Mouse (Mus musculus) neural tube, embryonic 14.5 days (tissue): ENCODE measurements at regions not wholly inside any gene's neighbourhood (a gene's known extent, or its start where the extent isn't known, plus 50 kb on each side); places are given as distances from the start of the nearest gene placed in this dataset.
A peak's percentile ranks its signal among the peaks of the same experiment; 100 is the strongest.

Source experiments
- ATAC-seq: fragments of 200-750 bp; cut with Nextera tagmentation; 2 replicates; pipeline ENCODE4 v1.8.0; 2017; ENCODE audit warnings: low read depth, mild to moderate bottlenecking, moderate TSS enrichment, moderate library complexity
- H3K27ac ChIP-seq: fragments of 300-500 bp; sonication (generic); 2 replicates; pipeline ENCODE4 v1.5.1; 2014; ENCODE audit warnings: low read depth, mild to moderate bottlenecking, control low read depth, low read length, moderate library complexity, mixed read lengths
- H3K27me3 ChIP-seq: fragments of 300-500 bp; sonication (generic); 2 replicates; pipeline ENCODE4 v1.6.1; 2014; ENCODE audit warnings: low read length; ENCODE audit not compliant: control insufficient read depth, insufficient read depth
- H3K36me3 ChIP-seq: fragments of 300-500 bp; sonication (generic); 2 replicates; pipeline ENCODE4 v1.6.1; 2014; ENCODE audit warnings: low read length, mixed read lengths; ENCODE audit not compliant: control insufficient read depth, insufficient read depth
- H3K4me1 ChIP-seq: fragments of 300-500 bp; sonication (generic); 2 replicates; pipeline ENCODE4 v1.6.1; 2014; ENCODE audit warnings: low read length; ENCODE audit not compliant: control insufficient read depth, insufficient read depth
- H3K4me2 ChIP-seq: fragments of 300-500 bp; sonication (generic); 2 replicates; pipeline ENCODE4 v1.6.1; 2014; ENCODE audit warnings: mild to moderate bottlenecking, low read depth, low read length, control low read depth
- H3K4me3 ChIP-seq: fragments of 300-500 bp; sonication (generic); 2 replicates; pipeline ENCODE4 v1.5.1; 2014; ENCODE audit warnings: low read depth, low read length, control low read depth, mixed read lengths
- H3K9ac ChIP-seq: fragments of 300-500 bp; sonication (generic); replicated peaks from 2 replicates; pipeline ENCODE4 v1.6.1; 2014; ENCODE audit warnings: low read depth, mild to moderate bottlenecking, control low read depth, low read length, mixed read lengths
- H3K9me3 ChIP-seq: fragments of 300-500 bp; sonication (generic); 2 replicates; pipeline ENCODE4 v1.6.1; 2016; ENCODE audit warnings: low read length; ENCODE audit not compliant: control insufficient read depth
- WGBS: fragments of 180-500 bp; shearing (Covaris S2); extraction: QIAGEN DNeasy Blood & Tissue Kit; methylation state at CpG from one replicate; pipeline ENCODE4 v1.1.7; 2014; 5-methylcytosine and 5-hydroxymethylcytosine counted together

DNA sequence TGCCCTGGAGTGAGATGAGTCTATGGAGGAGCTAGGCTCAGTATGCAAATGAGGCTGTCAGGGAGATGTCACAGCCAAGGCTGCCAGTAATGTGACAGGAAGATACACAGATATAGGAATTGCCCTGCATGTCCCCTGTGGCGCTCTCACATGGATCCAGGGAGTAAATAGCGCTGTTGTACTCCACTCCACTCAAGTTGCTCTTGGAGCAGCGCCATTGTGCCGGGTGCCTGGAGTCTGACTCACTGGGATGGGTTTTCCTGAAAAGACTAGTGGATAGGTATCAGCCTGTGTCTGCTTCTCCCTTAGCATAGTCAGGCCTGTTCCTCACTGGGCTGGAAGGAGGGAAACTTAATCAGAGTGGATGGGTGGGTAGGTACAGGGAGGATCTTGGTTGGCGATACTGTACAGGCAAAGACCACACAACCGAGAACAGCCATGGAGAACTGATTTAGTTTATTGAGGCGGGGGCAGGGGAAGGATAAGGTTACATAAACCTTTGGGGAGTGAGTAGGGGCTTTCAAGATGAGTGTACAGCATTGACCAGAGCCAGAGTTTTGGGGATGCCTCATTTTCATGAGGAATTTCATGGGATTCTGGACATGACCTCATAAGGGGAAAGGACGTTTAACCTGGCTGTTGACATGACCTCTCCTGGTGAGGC is 497.5 kb upstream of the Kcnab2 start:
- WGBS, result 81% methylated on average over 8 of the region's 8 CpGs
- Histone ChIP-seq H3K9ac (no peak overlapping the region), H3K4me2 (no peak overlapping the region), H3K27ac (no peak overlapping the region), H3K4me1 (no peaks in the 10 kb centered on the region), H3K9me3 (no peaks in the 10 kb centered on the region), H3K27me3 (no peaks in the 10 kb centered on the region), H3K36me3 (no peaks in the 10 kb centered on the region), H3K4me3 (no peak overlapping the region)
- no peak for ATAC-seq

- peaks cover 14% of the 10 kb centered on the region; the same call in 1 of the 2 replicates for H3K4me1 ChIP-seq
- H3K9ac ChIP-seq, result no peak overlapping the region
- 53% methylated on average over 6 of the region's 6 CpGs for WGBS
- no peak overlapping the region for H3K4me2 ChIP-seq
- H3K36me3 ChIP-seq, result no peaks in the 10 kb centered on the region
- H3K4me3 ChIP-seq, result no peak overlapping the region
- ATAC-seq, result no peak
- H3K27ac ChIP-seq, result no peak overlapping the region
- H3K27me3 ChIP-seq, result no peaks in the 10 kb centered on the region
- no peaks in the 10 kb centered on the region for H3K9me3 ChIP-seq
Observed at GRCm38 (mm10) chr4:152963001-152963400, 485.3 kb upstream of the Kcnab2 start.

DNA sequence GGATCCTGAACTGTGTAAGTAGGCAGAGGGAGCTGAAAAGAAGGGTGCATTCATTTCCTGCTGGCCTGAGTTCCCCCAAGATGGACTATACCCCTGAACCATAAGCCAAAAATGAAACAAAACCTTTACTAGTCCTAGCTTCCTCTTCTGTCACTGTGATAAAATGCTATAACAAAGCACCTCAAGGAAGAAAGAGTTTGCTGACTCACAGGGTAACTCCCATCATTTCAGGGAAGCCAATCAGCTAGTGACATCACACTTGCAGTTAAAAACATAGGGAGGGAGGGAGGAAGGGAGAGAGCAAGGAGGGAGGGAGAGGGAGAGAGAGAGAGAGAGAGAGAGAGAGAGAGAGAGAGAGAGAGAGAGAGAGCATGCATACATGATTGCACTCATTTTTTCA is 484.5 kb upstream of the Kcnab2 start:
- H3K9ac ChIP-seq, result no peak overlapping the region
- no peak overlapping the region for H3K4me2 ChIP-seq
- H3K4me3 ChIP-seq, result no peak overlapping the region
- H3K36me3 ChIP-seq, result no peaks in the 10 kb centered on the region
- H3K4me1 ChIP-seq, result peaks cover 14% of the 10 kb centered on the region; the same call in 1 of the 2 replicates
- no peaks in the 10 kb centered on the region for H3K9me3 ChIP-seq
- no peaks in the 10 kb centered on the region for H3K27me3 ChIP-seq
- no peak for ATAC-seq
- H3K27ac ChIP-seq, result no peak overlapping the region

GRCm38 (mm10) chr4:152961677-152962076 is 484.0 kb upstream of the Kcnab2 start:
- no peak overlapping the region for H3K9ac ChIP-seq
- no peak overlapping the region for H3K4me3 ChIP-seq
- no peak overlapping the region for H3K27ac ChIP-seq
- H3K9me3 ChIP-seq, result no peaks in the 10 kb centered on the region
- H3K27me3 ChIP-seq, result no peaks in the 10 kb centered on the region
- peaks cover 14% of the 10 kb centered on the region; the same call in 1 of the 2 replicates for H3K4me1 ChIP-seq
- H3K4me2 ChIP-seq, result no peak overlapping the region
- no peak for ATAC-seq
- WGBS, result 90% methylated on average over 4 of the region's 4 CpGs
- no peaks in the 10 kb centered on the region for H3K36me3 ChIP-seq

DNA sequence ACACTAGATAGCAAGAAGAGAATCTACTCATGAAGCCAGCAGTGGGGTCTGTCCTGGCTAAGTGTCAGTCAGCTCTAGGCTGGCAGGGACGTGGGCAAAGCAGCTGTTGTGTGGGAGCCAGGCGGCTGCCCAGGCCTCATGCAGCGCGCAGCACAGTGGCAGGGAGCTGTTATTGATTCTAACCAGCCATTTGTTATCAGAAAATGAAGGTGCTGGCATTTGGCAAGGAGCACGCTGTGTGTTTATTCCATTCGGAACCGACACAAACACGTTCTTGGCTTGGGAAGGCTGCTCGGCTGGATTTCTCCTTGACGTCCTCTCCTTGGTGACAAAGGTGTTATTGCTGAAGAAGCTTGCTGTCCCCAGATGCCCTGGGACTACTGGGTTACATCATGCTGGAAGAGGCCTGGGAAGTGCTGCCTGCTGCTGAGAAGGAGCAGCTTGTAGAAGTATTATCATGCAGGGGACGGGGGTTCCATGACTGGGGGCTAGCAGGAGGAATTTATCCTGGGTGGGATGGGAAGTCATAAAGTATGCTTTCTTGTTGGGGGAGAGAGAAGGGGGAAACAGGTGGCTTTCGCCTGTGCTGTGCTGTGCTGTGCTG is 482.1 kb upstream of the Kcnab2 start:
- Histone ChIP-seq H3K9me3 (no peaks in the 10 kb centered on the region), H3K9ac (no peak overlapping the region; the same call in 1 of the 2 replicates), H3K36me3 (no peaks in the 10 kb centered on the region), H3K27ac (peak overlapping the region; percentile 28; the same call in 1 of the 2 replicates), H3K4me3 (no peak overlapping the region), H3K4me1 (peaks cover 14% of the 10 kb centered on the region; the same call in 1 of the 2 replicates), H3K4me2 (no peak overlapping the region), H3K27me3 (no peaks in the 10 kb centered on the region)
- 35% methylated on average over 12 of the region's 12 CpGs for WGBS
- 0 out of 2 replicates have a peak, but pooled peaks have one; percentile 54 for ATAC-seq

GRCm38 (mm10) chr4:152953237-152953974 is 475.7 kb upstream of the Kcnab2 start:
- H3K9me3 ChIP-seq, result no peaks in the 10 kb centered on the region
- 6% methylated on average over 15 of the region's 15 CpGs for WGBS
- no peaks in the 10 kb centered on the region for H3K36me3 ChIP-seq
- peak overlapping the region; percentile 78 for H3K27ac ChIP-seq
- ATAC-seq, result peak; percentile 81
- H3K9ac ChIP-seq, result no peak overlapping the region
- H3K4me3 ChIP-seq, result no peak overlapping the region
- no peaks in the 10 kb centered on the region for H3K27me3 ChIP-seq
- H3K4me2 ChIP-seq, result peak overlapping the region; percentile 8; the same call in 1 of the 2 replicates
- H3K4me1 ChIP-seq, result peaks cover 15% of the 10 kb centered on the region

GRCm38 (mm10) chr4:152948956-152949355 is 471.3 kb upstream of the Kcnab2 start:
- WGBS, result 51% methylated on average over 7 of the region's 7 CpGs
- Histone ChIP-seq H3K4me3 (no peak overlapping the region), H3K9ac (no peak overlapping the region), H3K4me1 (peaks cover 13% of the 10 kb centered on the region), H3K36me3 (no peaks in the 10 kb centered on the region), H3K4me2 (no peak overlapping the region), H3K9me3 (no peaks in the 10 kb centered on the region), H3K27me3 (no peaks in the 10 kb centered on the region), H3K27ac (no peak overlapping the region)
- ATAC-seq, result no peak

DNA sequence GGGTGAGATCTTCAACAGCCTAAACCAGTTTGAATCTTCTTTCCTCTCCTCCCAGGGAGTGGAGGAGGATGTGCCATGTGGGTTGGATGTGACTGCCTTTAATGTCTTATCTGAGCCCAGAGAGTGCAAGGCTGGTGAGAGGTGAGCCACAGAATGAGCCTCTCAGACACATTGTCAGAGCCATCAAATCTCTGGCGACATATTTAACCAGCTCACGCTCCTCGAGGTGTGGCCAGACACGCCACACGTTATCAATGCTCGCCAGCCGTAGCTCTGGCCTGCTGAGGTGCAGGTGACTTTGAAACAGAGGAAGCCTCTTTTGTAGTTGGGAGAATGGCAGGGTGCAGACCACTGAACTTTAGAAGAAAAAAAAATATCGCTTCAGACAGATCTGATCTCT is 463.5 kb upstream of the Kcnab2 start:
- Histone ChIP-seq H3K4me3 (no peak overlapping the region), H3K27me3 (no peaks in the 10 kb centered on the region), H3K4me2 (no peak overlapping the region), H3K4me1 (no peaks in the 10 kb centered on the region), H3K27ac (no peak overlapping the region), H3K9ac (no peak overlapping the region), H3K36me3 (no peaks in the 10 kb centered on the region), H3K9me3 (no peaks in the 10 kb centered on the region)
- WGBS, result 90% methylated on average over 8 of the region's 8 CpGs
- ATAC-seq, result no peak

GRCm38 (mm10) chr4:152936614-152937013 is 458.9 kb upstream of the Kcnab2 start:
- H3K27ac ChIP-seq, result no peak overlapping the region
- H3K4me1 ChIP-seq, result no peaks in the 10 kb centered on the region
- no peak overlapping the region for H3K9ac ChIP-seq
- no peaks in the 10 kb centered on the region for H3K9me3 ChIP-seq
- H3K4me3 ChIP-seq, result no peak overlapping the region
- no peak for ATAC-seq
- H3K4me2 ChIP-seq, result no peak overlapping the region
- WGBS, result 77% methylated on average over 2 of the region's 2 CpGs
- H3K27me3 ChIP-seq, result no peaks in the 10 kb centered on the region
- no peaks in the 10 kb centered on the region for H3K36me3 ChIP-seq
